Mouse (Mus musculus) embryo, embryonic 10.5 days (tissue): ENCODE measurements at regions not wholly inside any gene's neighbourhood (a gene's known extent, or its start where the extent isn't known, plus 50 kb on each side); places are given as distances from the start of the nearest gene placed in this dataset.
A peak's percentile ranks its signal among the peaks of the same experiment; 100 is the strongest.

Experiments
- DNase-seq: peaks from one replicate; pipeline ENCODE4 v3.0.0-alpha.2; 2015; ENCODE audit warnings: low spot score

- no peak for DNase-seq
These were observed 70.9 kb upstream of the Slc25a33 start for GRCm38 (mm10) chr4:149844971-149845370.

GRCm38 (mm10) chr4:149843736-149844135 is 69.7 kb upstream of the Slc25a33 start:
- no peak for DNase-seq

GRCm38 (mm10) chr4:149842906-149843305 is 68.8 kb upstream of the Slc25a33 start:
- DNase-seq = no peak

- DNase-seq = peak; percentile 59
These were observed 67.8 kb upstream of the Slc25a33 start for GRCm38 (mm10) chr4:149841856-149842255.

- DNase-seq = no peak
These were observed 66.6 kb upstream of the Slc25a33 start for GRCm38 (mm10) chr4:149840511-149841292.

GRCm38 (mm10) chr4:149838682-149839081 is 64.6 kb upstream of the Slc25a33 start:
- DNase-seq = peak; percentile 77

GRCm38 (mm10) chr4:149834646-149835156 is 60.6 kb upstream of the Slc25a33 start:
- no peak for DNase-seq

GRCm38 (mm10) chr4:149832446-149833101 is 58.5 kb upstream of the Slc25a33 start:
- DNase-seq = no peak

- no peak for DNase-seq
These were observed 56.6 kb upstream of the Slc25a33 start for GRCm38 (mm10) chr4:149830551-149831192.

GRCm38 (mm10) chr4:149829964-149830363 is 55.9 kb upstream of the Slc25a33 start:
- no peak for DNase-seq

- DNase-seq = no peak
These were observed 53.7 kb upstream of the Slc25a33 start for GRCm38 (mm10) chr4:149827784-149828183.
